Mouse (Mus musculus): ENCODE results near the gene Rapsn. TPM values are rescaled to one million over a fixed set of nuclear protein-coding genes. Genes with fewer than 3 reads are reported as not detected.
"Not testable (repeated sequence)": the region's sequence is repeated elsewhere in the genome, so short reads cannot be mapped to it uniquely, and the experiment has no call there.

Gene Rapsn
- total RNA-seq, 1 experiment from 2014 or later = 2.6 TPM

- ATAC-seq (replicated peaks in 1 of 2; ENCODE audit: insufficient read depth in 1 of 2, low FRiP score in 2 of 2, low TSS enrichment in 1 of 2, low read depth in 1 of 2, poor library complexity in 2 of 2, severe bottlenecking in 2 of 2) = not testable (repeated sequence)
Measured at GRCm38 (mm10) chr2:91045805-91046204, 10.4 kb downstream of the Rapsn start.

- no peak for ATAC-seq (replicated peaks in 1 of 2; ENCODE audit: insufficient read depth in 1 of 2, low FRiP score in 2 of 2, low TSS enrichment in 1 of 2, low read depth in 1 of 2, poor library complexity in 2 of 2, severe bottlenecking in 2 of 2)
Measured at GRCm38 (mm10) chr2:91047359-91047758, 11.9 kb downstream of the Rapsn start.

DNA sequence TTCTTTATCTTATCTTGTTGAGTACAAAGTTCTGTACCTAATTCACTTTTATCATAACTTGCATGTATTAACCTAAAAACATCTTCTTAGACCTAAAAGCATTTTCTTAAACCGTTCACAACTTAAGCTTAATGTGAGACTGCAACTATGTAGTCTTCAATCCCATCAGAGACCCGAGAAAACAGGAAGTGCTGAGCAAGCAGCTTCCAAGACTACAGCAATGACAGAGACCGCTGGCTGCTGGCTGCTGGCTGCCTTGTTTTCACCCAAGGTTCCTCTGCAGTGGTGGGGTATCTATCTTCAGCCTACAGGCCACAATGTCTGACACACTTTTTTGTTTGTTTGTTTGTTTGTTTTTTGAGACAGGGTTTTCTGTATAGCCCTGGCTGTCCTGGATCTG is 16.5 kb downstream of the Rapsn start:
- ATAC-seq (replicated peaks in 1 of 2; ENCODE audit: insufficient read depth in 1 of 2, low FRiP score in 2 of 2, low TSS enrichment in 1 of 2, low read depth in 1 of 2, poor library complexity in 2 of 2, severe bottlenecking in 2 of 2) = no peak

- no peak for ATAC-seq (replicated peaks in 1 of 2; ENCODE audit: insufficient read depth in 1 of 2, low FRiP score in 2 of 2, low TSS enrichment in 1 of 2, low read depth in 1 of 2, poor library complexity in 2 of 2, severe bottlenecking in 2 of 2)
Measured at GRCm38 (mm10) chr2:91052752-91053151, 17.3 kb downstream of the Rapsn start.

DNA sequence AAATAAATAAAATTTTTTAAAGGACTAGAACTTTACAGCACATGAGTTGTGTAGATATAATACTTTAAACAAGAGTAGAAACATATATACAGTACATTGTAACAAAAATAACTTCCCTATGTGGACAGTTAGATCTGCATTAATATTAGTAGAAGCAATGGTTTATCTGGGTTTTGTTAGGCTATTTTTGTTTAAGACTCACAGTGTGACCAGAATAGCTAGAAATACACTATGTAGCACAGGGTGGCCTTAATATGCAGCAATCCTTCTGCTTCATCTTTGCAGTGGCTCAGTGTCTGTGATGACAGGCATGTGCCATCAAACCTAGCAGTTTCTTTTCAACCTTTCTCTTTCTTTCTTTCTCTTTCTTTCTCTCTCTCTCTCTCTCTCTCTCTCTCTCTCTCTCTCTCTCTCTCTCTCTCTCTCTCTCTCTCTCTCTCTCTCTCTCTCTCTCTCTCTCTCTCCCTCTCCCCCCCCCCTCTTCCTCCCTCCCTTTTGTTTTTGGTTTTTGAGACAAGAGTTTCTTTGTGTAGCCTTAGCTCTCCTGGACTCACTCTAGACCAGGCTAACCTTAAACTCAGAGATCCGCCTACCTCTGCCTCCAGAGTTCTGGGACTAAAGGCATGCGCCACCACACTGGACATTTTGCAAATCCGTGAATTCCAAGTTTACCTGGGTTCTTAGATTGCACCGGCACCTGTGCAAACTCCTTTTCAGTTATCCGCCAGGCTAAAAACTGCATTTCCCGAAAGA is 17.9 kb downstream of the Rapsn start:
- ATAC-seq (replicated peaks in 1 of 2; ENCODE audit: insufficient read depth in 1 of 2, low FRiP score in 2 of 2, low TSS enrichment in 1 of 2, low read depth in 1 of 2, poor library complexity in 2 of 2, severe bottlenecking in 2 of 2) = peak in 1 of 2 experiments; percentile 1; a peak in 1 of 4 replicates

- ATAC-seq (replicated peaks in 1 of 2; ENCODE audit: insufficient read depth in 1 of 2, low FRiP score in 2 of 2, low TSS enrichment in 1 of 2, low read depth in 1 of 2, poor library complexity in 2 of 2, severe bottlenecking in 2 of 2) = peak; percentile 98 to 99
Measured at GRCm38 (mm10) chr2:91053934-91054382, 18.5 kb downstream of the Rapsn start, which contains the start of gene Psmc3. Gene Psmc3, plus strand, starts transcription at chr2:91054009.

DNA sequence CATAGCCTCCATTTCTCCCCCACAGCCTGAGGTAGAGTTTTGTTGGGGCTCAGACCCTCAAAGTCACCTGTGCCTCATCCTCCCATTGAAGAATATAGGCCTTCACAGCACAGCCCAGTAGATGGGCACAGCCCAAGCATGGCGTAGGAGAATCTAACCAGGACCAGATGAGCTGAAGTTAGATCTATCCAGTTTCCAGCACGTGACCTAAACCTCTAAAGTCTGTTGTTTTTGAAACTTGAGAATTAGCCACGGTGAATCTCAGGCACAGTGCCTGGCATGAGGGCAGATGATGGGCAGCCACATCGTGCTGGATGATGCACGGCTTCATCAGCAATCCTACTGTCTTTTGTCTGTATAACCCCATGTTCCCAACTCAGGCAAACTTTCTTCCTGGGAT is 23.0 kb downstream of the Rapsn start:
- no peak for ATAC-seq (replicated peaks in 1 of 2; ENCODE audit: insufficient read depth in 1 of 2, low FRiP score in 2 of 2, low TSS enrichment in 1 of 2, low read depth in 1 of 2, poor library complexity in 2 of 2, severe bottlenecking in 2 of 2)

- no peak for ATAC-seq (replicated peaks in 1 of 2; ENCODE audit: insufficient read depth in 1 of 2, low FRiP score in 2 of 2, low TSS enrichment in 1 of 2, low read depth in 1 of 2, poor library complexity in 2 of 2, severe bottlenecking in 2 of 2)
Measured at GRCm38 (mm10) chr2:91059376-91059775, 24.0 kb downstream of the Rapsn start.

GRCm38 (mm10) chr2:91060544-91061355 is 25.3 kb downstream of the Rapsn start:
- no peak for ATAC-seq (replicated peaks in 1 of 2; ENCODE audit: insufficient read depth in 1 of 2, low FRiP score in 2 of 2, low TSS enrichment in 1 of 2, low read depth in 1 of 2, poor library complexity in 2 of 2, severe bottlenecking in 2 of 2)

DNA sequence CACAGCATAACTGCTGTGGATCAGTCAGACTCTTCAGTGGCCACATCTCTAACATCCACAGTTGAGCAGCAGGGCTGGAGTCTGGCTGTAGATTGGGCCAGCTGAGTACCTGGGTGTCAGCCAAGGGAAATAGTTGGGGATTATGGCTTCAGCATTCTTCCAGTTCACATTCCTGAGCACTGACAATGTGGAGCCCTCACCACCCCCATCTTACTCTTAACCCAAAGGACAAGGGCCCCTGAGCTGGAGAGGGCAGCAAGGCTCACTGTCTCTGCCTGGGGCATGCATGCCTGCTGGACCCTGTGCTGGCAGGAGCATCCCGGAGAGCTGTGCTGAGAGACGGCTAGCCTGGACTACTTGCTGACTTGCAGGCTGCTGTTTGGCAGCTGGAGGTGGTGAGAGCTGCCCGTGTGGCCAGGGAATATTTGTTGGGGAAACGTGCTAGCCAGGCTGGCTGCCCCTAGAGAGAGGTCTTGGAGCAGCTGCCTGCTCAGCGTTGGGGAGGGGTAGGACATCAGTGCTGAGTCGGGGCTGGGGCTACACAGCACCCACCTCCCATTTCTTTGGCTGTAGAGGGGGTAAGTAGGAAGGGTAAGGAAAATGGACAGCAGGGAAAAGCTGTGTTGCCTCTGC is 26.5 kb downstream of the Rapsn start:
- ATAC-seq (replicated peaks in 1 of 2; ENCODE audit: insufficient read depth in 1 of 2, low FRiP score in 2 of 2, low TSS enrichment in 1 of 2, low read depth in 1 of 2, poor library complexity in 2 of 2, severe bottlenecking in 2 of 2) = no peak

DNA sequence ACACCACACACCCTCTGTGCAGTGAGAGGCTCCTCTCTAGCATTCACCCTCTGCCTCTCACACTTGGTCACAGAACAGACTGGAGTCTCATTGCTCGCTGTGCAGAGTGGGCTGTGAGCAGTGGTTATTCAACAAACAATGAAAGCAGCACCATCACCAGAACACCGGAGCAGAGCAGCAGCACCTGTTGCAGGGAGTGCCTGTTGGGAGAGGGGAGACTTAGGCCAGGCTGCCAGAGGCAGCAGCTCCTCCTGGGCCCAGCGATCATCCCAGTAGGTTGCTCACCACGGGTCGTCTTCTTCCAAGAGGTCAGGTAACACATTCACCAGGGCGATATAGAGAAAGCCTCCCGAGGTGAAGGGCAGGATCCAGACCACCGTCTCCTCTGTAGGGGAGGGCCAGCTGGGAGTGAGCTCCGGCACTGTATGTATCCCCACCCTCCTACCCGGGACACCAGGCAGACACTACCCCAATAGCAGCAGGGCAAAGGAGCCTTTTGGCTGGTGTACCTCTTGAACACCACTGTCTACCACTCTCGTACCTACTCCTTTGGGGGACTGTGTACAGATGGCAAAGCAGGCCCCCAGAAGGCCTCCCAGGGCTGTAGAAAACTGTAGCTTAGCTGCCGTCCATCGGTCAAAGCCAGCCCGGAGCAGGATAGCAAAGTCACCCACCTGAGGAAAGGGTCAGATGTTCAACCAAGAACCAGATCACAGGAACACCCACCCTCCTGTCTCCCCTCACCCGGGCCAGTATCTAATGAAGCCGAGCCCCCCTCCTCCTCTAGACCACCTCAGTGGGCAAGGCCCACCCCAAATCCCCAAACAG is 27.6 kb downstream of the Rapsn start:
- ATAC-seq (replicated peaks in 1 of 2; ENCODE audit: insufficient read depth in 1 of 2, low FRiP score in 2 of 2, low TSS enrichment in 1 of 2, low read depth in 1 of 2, poor library complexity in 2 of 2, severe bottlenecking in 2 of 2) = no peak

GRCm38 (mm10) chr2:91064211-91064610 is 28.8 kb downstream of the Rapsn start:
- ATAC-seq (replicated peaks in 1 of 2; ENCODE audit: insufficient read depth in 1 of 2, low FRiP score in 2 of 2, low TSS enrichment in 1 of 2, low read depth in 1 of 2, poor library complexity in 2 of 2, severe bottlenecking in 2 of 2) = no peak

DNA sequence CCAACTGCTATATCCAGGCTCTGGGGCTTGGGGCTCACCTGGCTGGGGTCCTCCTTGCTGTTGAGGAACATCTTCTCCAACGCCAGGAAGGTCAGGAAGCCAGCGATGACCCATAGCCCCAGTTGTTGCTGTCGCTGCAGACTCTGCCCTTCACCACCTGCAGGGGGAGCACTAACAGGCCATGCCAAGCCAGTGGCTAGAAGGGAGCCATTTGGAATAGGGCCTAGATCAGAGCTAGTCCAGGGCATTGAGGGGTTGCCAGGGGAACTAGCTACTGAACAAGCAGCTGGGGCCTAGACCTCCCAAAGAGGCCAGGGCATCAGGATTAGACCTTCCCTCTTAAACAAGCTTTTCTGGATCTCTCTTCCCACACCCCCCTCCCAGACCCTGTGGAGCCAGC is 30.1 kb downstream of the Rapsn start:
- ATAC-seq (replicated peaks in 1 of 2; ENCODE audit: insufficient read depth in 1 of 2, low FRiP score in 2 of 2, low TSS enrichment in 1 of 2, low read depth in 1 of 2, poor library complexity in 2 of 2, severe bottlenecking in 2 of 2) = no peak

GRCm38 (mm10) chr2:91066455-91066854 is 31.0 kb downstream of the Rapsn start:
- ATAC-seq (replicated peaks in 1 of 2; ENCODE audit: insufficient read depth in 1 of 2, low FRiP score in 2 of 2, low TSS enrichment in 1 of 2, low read depth in 1 of 2, poor library complexity in 2 of 2, severe bottlenecking in 2 of 2) = no peak

GRCm38 (mm10) chr2:91068162-91068871 is 32.9 kb downstream of the Rapsn start:
- ATAC-seq (replicated peaks in 1 of 2; ENCODE audit: insufficient read depth in 1 of 2, low FRiP score in 2 of 2, low TSS enrichment in 1 of 2, low read depth in 1 of 2, poor library complexity in 2 of 2, severe bottlenecking in 2 of 2) = no peak

GRCm38 (mm10) chr2:91068872-91069165 is 33.4 kb downstream of the Rapsn start:
- ATAC-seq (replicated peaks in 1 of 2; ENCODE audit: insufficient read depth in 1 of 2, low FRiP score in 2 of 2, low TSS enrichment in 1 of 2, low read depth in 1 of 2, poor library complexity in 2 of 2, severe bottlenecking in 2 of 2) = no peak

Measured in hematopoietic stem cell, adult 5-6 weeks (primary cell).